Mouse (Mus musculus) liver, postnatal 0 days (tissue): ENCODE measurements around the gene Itpr2. TPM values are rescaled to one million over a fixed set of nuclear protein-coding genes. Genes with fewer than 3 reads are reported as not detected.

Source experiments
- ATAC-seq: fragments of 200-750 bp; cut with Nextera tagmentation; 2 replicates; pipeline ENCODE4 v1.8.0; 2017; ENCODE audit warnings: mild to moderate bottlenecking, moderate library complexity
- DNase-seq: peaks from one replicate; pipeline ENCODE4 v3.0.0-alpha.2; 2016
- H3K27ac ChIP-seq: fragments of 300-500 bp; sonication (generic); 2 replicates; pipeline ENCODE4 v1.5.1; 2014; ENCODE audit warnings: antibody characterized with exemption, moderate library complexity, mild to moderate bottlenecking, low read depth
- H3K27me3 ChIP-seq: fragments of 300-500 bp; sonication (generic); 2 replicates; pipeline ENCODE4 v1.6.1; 2014; ENCODE audit warnings: low read length, control low read depth, mixed read lengths; ENCODE audit not compliant: insufficient read depth
- H3K36me3 ChIP-seq: fragments of 300-500 bp; sonication (generic); replicated peaks from 2 replicates; pipeline ENCODE4 v1.6.1; 2014; ENCODE audit warnings: mild to moderate bottlenecking, control low read depth, low read length, moderate library complexity, mixed read lengths; ENCODE audit not compliant: insufficient read depth
- H3K4me1 ChIP-seq: fragments of 300-500 bp; sonication (generic); 2 replicates; pipeline ENCODE4 v1.6.1; 2014; ENCODE audit warnings: antibody characterized with exemption, mild to moderate bottlenecking, control low read depth; ENCODE audit not compliant: insufficient read depth
- H3K4me2 ChIP-seq: fragments of 300-500 bp; sonication (generic); 2 replicates; pipeline ENCODE4 v1.6.1; 2014; ENCODE audit warnings: low read depth, mild to moderate bottlenecking, low read length, moderate library complexity, mixed read lengths
- H3K4me3 ChIP-seq: fragments of 300-500 bp; sonication (generic); 2 replicates; pipeline ENCODE4 v1.5.1; 2014; ENCODE audit warnings: low read depth, low read length
- H3K9ac ChIP-seq: fragments of 300-500 bp; sonication (generic); replicated peaks from 2 replicates; pipeline ENCODE4 v1.6.1; 2014; ENCODE audit warnings: mild to moderate bottlenecking, moderate library complexity
- H3K9me3 ChIP-seq: fragments of 300-500 bp; sonication (generic); 2 replicates; pipeline ENCODE4 v1.6.1; 2016; ENCODE audit warnings: mild to moderate bottlenecking, control low read depth, low read length, mixed read lengths
- CTCF ChIP-seq: sonication (generic); IDR thresholded peaks from 2 replicates; pipeline ENCODE4 v1.5.1; 2016; ENCODE audit warnings: antibody characterized with exemption, low read depth
- EP300 ChIP-seq: IDR thresholded peaks from 2 replicates; pipeline ENCODE4 v1.6.1; 2016; ENCODE audit warnings: antibody characterized with exemption, low read depth, mild to moderate bottlenecking
- WGBS: fragments of 180-500 bp; shearing (Covaris S2); extraction: QIAGEN DNeasy Blood & Tissue Kit; methylation state at CpG from one replicate; pipeline ENCODE4 v1.1.7; 2014; ENCODE audit not compliant: insufficient replicate concordance; 5-methylcytosine and 5-hydroxymethylcytosine counted together
- polyA plus RNA-seq: library from polyadenylated mRNA; unstranded; fragments of >200 nt; fragmentation: Nextera tagmentation; extraction: Ambion mirVana; gene quantifications from 2 replicates; pipeline ENCODE4 v1.2.1, GENCODE M21; 2015

Gene Itpr2
- polyA plus RNA-seq, 1 experiment from 2014 or later = 13.8 TPM

- no peak overlapping the region for H3K27ac ChIP-seq
Measured at GRCm38 (mm10) chr6:146438057-146438456, 64.0 kb downstream of the Itpr2 start.

GRCm38 (mm10) chr6:146436916-146437496 lies 65.0 kb downstream of the Itpr2 start:
- 60% methylated on average over 12 of the region's 12 CpGs for WGBS
- ATAC-seq = no peak
- peaks cover 9% of the 10 kb centered on the region; the same call in 1 of the 2 replicates for H3K4me1 ChIP-seq
- TF ChIP-seq CTCF (no peak), EP300 (no peak)
- H3K27ac ChIP-seq = no peak overlapping the region
- no peak overlapping the region for H3K4me3 ChIP-seq
- no peak for DNase-seq
- no peaks in the 10 kb centered on the region for H3K9me3 ChIP-seq
- H3K4me2 ChIP-seq = no peak overlapping the region
- no peaks in the 10 kb centered on the region for H3K27me3 ChIP-seq
- H3K9ac ChIP-seq = no peak overlapping the region
- H3K36me3 ChIP-seq = no peaks in the 10 kb centered on the region

More at GRCm38 (mm10) chr6:146438057-146438456, 64.0 kb downstream of the Itpr2 start:
- no peak overlapping the region for H3K9ac ChIP-seq
- no peak overlapping the region for H3K4me3 ChIP-seq
- no peaks in the 10 kb centered on the region for H3K27me3 ChIP-seq
- no peak for DNase-seq
- H3K4me1 ChIP-seq = peaks cover 9% of the 10 kb centered on the region; the same call in 1 of the 2 replicates
- H3K4me2 ChIP-seq = no peak overlapping the region
- no peaks in the 10 kb centered on the region for H3K9me3 ChIP-seq
- H3K36me3 ChIP-seq = no peaks in the 10 kb centered on the region
- no peak for ATAC-seq
- WGBS = 39% methylated on average over 7 of the region's 7 CpGs
- TF ChIP-seq CTCF (no peak), EP300 (no peak)

- Histone ChIP-seq H3K27me3 (no peaks in the 10 kb centered on the region), H3K27ac (no peak overlapping the region), H3K9ac (no peak overlapping the region), H3K4me3 (no peak overlapping the region), H3K36me3 (no peaks in the 10 kb centered on the region), H3K9me3 (no peaks in the 10 kb centered on the region), H3K4me1 (peaks cover 9% of the 10 kb centered on the region; the same call in 1 of the 2 replicates), H3K4me2 (no peak overlapping the region)
- DNase-seq (no peak), ATAC-seq (no peak)
- WGBS = 68% methylated on average over 2 of the region's 2 CpGs
- TF ChIP-seq EP300 (no peak), CTCF (no peak)
Measured at GRCm38 (mm10) chr6:146434217-146434616, 67.8 kb downstream of the Itpr2 start.

- Histone ChIP-seq H3K4me3 (no peak overlapping the region), H3K4me2 (no peak overlapping the region), H3K27me3 (no peaks in the 10 kb centered on the region), H3K9ac (no peak overlapping the region), H3K4me1 (peaks cover 6% of the 10 kb centered on the region; the same call in 1 of the 2 replicates), H3K36me3 (no peaks in the 10 kb centered on the region), H3K9me3 (no peaks in the 10 kb centered on the region), H3K27ac (no peak overlapping the region)
- TF ChIP-seq CTCF (no peak), EP300 (no peak)
- ATAC-seq = no peak
- 74% methylated on average over 8 of the region's 8 CpGs for WGBS
- DNase-seq = no peak
Measured at GRCm38 (mm10) chr6:146432218-146432865, 69.7 kb downstream of the Itpr2 start.

- DNase-seq (no peak), ATAC-seq (no peak)
- Histone ChIP-seq H3K27ac (no peak overlapping the region), H3K4me2 (no peak overlapping the region), H3K4me3 (no peak overlapping the region), H3K9ac (no peak overlapping the region), H3K4me1 (peaks cover 6% of the 10 kb centered on the region; the same call in 1 of the 2 replicates), H3K36me3 (no peaks in the 10 kb centered on the region), H3K27me3 (no peaks in the 10 kb centered on the region), H3K9me3 (no peaks in the 10 kb centered on the region)
- 74% methylated on average over 7 of the region's 7 CpGs for WGBS
- TF ChIP-seq CTCF (no peak), EP300 (no peak)
Measured at GRCm38 (mm10) chr6:146431777-146432176, 70.2 kb downstream of the Itpr2 start.

- 0 out of 2 replicates have a peak, but pooled peaks have one; percentile 40 for ATAC-seq
- WGBS = 47% methylated on average over 9 of the region's 9 CpGs
- Histone ChIP-seq H3K36me3 (no peaks in the 10 kb centered on the region; the same call in 1 of the 2 replicates), H3K4me1 (peaks cover 6% of the 10 kb centered on the region; the same call in 1 of the 2 replicates), H3K9ac (no peak overlapping the region), H3K27me3 (no peaks in the 10 kb centered on the region), H3K9me3 (no peaks in the 10 kb centered on the region), H3K27ac (no peak overlapping the region), H3K4me3 (no peak overlapping the region), H3K4me2 (no peak overlapping the region)
- TF ChIP-seq CTCF (peak; percentile 82), EP300 (no peak)
- DNase-seq = peak; percentile 61
Measured at GRCm38 (mm10) chr6:146429694-146430380, 72.2 kb downstream of the Itpr2 start.
